Mouse (Mus musculus): ENCODE data around the gene Map3k5. TPM values are rescaled to one million over a fixed set of nuclear protein-coding genes. Genes with fewer than 3 reads are reported as not detected.

Map3k5 gene
- total and polyA plus RNA-seq, 3 experiments: 0.35 to 0.97 TPM; not detected in 1

DNA sequence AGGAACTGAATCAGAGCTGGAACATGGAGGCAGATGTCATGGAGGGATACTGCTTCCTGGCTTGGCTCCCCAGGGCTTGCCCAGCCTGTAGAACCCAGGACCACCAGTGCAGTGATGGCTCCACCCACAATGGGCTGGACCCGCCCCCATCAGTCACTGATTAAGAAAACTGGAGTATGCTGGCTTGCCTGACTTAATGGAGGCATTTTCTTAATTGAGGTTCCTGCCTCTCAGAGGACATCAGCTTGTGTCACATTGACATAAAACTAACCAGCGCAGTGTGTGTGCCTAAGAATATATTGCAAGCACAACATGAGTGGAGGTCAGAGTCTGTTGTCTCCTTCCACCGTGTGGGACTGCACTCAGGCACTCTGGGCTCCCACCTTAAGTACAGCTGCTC is 158.1 kb downstream of the Map3k5 start:
- TF ChIP-seq ZMIZ1 (IDR thresholded peaks at IDR 0.05; ENCODE audit: low read depth, low read length) (no peak), MYC (IDR thresholded peaks at IDR 0.05; ENCODE audit: low read depth, low read length) (no peak), NELFE (IDR thresholded peaks at IDR 0.05; ENCODE audit: low read depth, low read length) (no peak), HCFC1 (IDR thresholded peaks at IDR 0.05; ENCODE audit: low read depth, low read length) (no peak), POLR2AphosphoS5 (IDR thresholded peaks at IDR 0.05; ENCODE audit: borderline replicate concordance, low read depth, low read length) (no peak), ETS1 (IDR thresholded peaks at IDR 0.05; ENCODE audit: low read depth, low read length) (no peak), MYB (IDR thresholded peaks at IDR 0.05; ENCODE audit: low read depth, low read length) (no peak), MXI1 (IDR thresholded peaks at IDR 0.05; ENCODE audit: low read depth, low read length) (no peak), SMC3 (IDR thresholded peaks at IDR 0.05; ENCODE audit: low read depth, low read length) (no peak), GABPA (IDR thresholded peaks at IDR 0.05; ENCODE audit: low read depth, low read length) (no peak), POLR2A (IDR thresholded peaks at IDR 0.05; ENCODE audit: control insufficient read depth in 1 of 2, insufficient read depth in 1 of 2, low read depth in 1 of 2, low read length in 2 of 2, poor library complexity in 1 of 2) (no peak), ZNF384 (IDR thresholded peaks at IDR 0.05; ENCODE audit: low read depth, low read length) (no peak), MAX (IDR thresholded peaks at IDR 0.05; ENCODE audit: low read length) (no peak), EP300 (IDR thresholded peaks at IDR 0.05; ENCODE audit: low read depth in 1 of 2, low read length in 2 of 2) (no peak), SIN3A (IDR thresholded peaks at IDR 0.05; ENCODE audit: low read length) (no peak), KAT2A (conservative IDR thresholded peaks at IDR 0.05; ENCODE audit: low read depth, low read length) (no peak), GATA1 (IDR thresholded peaks at IDR 0.05; ENCODE audit: low read depth, low read length) (no peak), USF1 (IDR thresholded peaks at IDR 0.05; ENCODE audit: low read depth, low read length) (no peak), ZKSCAN1 (IDR thresholded peaks at IDR 0.05; ENCODE audit: low read depth, low read length) (no peak)
- Histone ChIP-seq H3K27me3 (ENCODE audit: control insufficient read depth in 1 of 2, insufficient read depth in 2 of 2, low read length in 2 of 2) (no peaks in the 10 kb centered on the region), H3K36me3 (ENCODE audit: control insufficient read depth in 1 of 2, insufficient read depth in 2 of 2, low read length in 2 of 2) (no peaks in the 10 kb centered on the region), H3K27ac (ENCODE audit: control insufficient read depth, low read depth, low read length) (no peak overlapping the region), H3K9ac (ENCODE audit: control insufficient read depth, low read depth, low read length, poor library complexity, severe bottlenecking) (no peak overlapping the region), H3K4me1 (ENCODE audit: control insufficient read depth in 1 of 2, insufficient read depth in 2 of 2, low read length in 2 of 2) (no peaks in the 10 kb centered on the region), H3K4me3 (ENCODE audit: control insufficient read depth in 1 of 2, insufficient read depth in 1 of 2, low read depth in 2 of 2, low read length in 2 of 2) (no peak overlapping the region), H3K79me2 (ENCODE audit: control insufficient read depth, insufficient read depth, low read length, poor library complexity) (no peaks in the 10 kb centered on the region), H3K9me3 (replicated peaks; ENCODE audit: insufficient read depth, low read length) (no peaks in the 10 kb centered on the region)
- no peak for DNase-seq (ENCODE audit: low read depth, low spot score)

- no peak for TF ChIP-seq CHD1 (IDR thresholded peaks at IDR 0.05; ENCODE audit: low read depth, low read length)
- TF ChIP-seq POLR2AphosphoS2 (IDR thresholded peaks at IDR 0.05; ENCODE audit: low read length): no peak
- TF ChIP-seq USF2 (IDR thresholded peaks at IDR 0.05; ENCODE audit: borderline replicate concordance in 1 of 2, insufficient read depth in 1 of 2, low read depth in 1 of 2, low read length in 2 of 2): no peak
- TF ChIP-seq ETS1 (IDR thresholded peaks at IDR 0.05; ENCODE audit: low read depth, low read length): no peak
- TF ChIP-seq EP300 (IDR thresholded peaks at IDR 0.05; ENCODE audit: low read depth in 1 of 2, low read length in 2 of 2): no peak
- TF ChIP-seq MXI1 (IDR thresholded peaks at IDR 0.05; ENCODE audit: low read depth, low read length): no peak
- TF ChIP-seq RAD21 (IDR thresholded peaks at IDR 0.05; ENCODE audit: low read depth, low read length): no peak
- TF ChIP-seq SIN3A (IDR thresholded peaks at IDR 0.05; ENCODE audit: low read length): no peak
- TF ChIP-seq GATA1 (IDR thresholded peaks at IDR 0.05; ENCODE audit: low read depth, low read length): no peak
- H3K9me3 ChIP-seq (replicated peaks; ENCODE audit: insufficient read depth, low read length): no peaks in the 10 kb centered on the region
- peaks cover 0 to 10% of the 10 kb centered on the region in 2 experiments; a peak in 2 of 4 replicates for H3K36me3 ChIP-seq (ENCODE audit: control insufficient read depth in 1 of 2, insufficient read depth in 2 of 2, low read length in 2 of 2)
- H3K79me2 ChIP-seq (ENCODE audit: control insufficient read depth, insufficient read depth, low read length, poor library complexity): no peaks in the 10 kb centered on the region
- DNase-seq (ENCODE audit: low read depth, low spot score): no peak
- no peak overlapping the region for H3K27ac ChIP-seq (ENCODE audit: control insufficient read depth, low read depth, low read length)
- H3K9ac ChIP-seq (ENCODE audit: control insufficient read depth, low read depth, low read length, poor library complexity, severe bottlenecking): no peak overlapping the region
- peaks cover 0 to 13% of the 10 kb centered on the region in 2 experiments; a peak in 2 of 4 replicates for H3K4me1 ChIP-seq (ENCODE audit: control insufficient read depth in 1 of 2, insufficient read depth in 2 of 2, low read length in 2 of 2)
- no peaks in the 10 kb centered on the region for H3K27me3 ChIP-seq (ENCODE audit: control insufficient read depth in 1 of 2, insufficient read depth in 2 of 2, low read length in 2 of 2)
- no peak overlapping the region for H3K4me3 ChIP-seq (ENCODE audit: control insufficient read depth in 1 of 2, insufficient read depth in 1 of 2, low read depth in 2 of 2, low read length in 2 of 2)
Observed at GRCm38 (mm10) chr10:20101456-20101855, 167.2 kb downstream of the Map3k5 start.
